Mouse (Mus musculus): ENCODE data around the gene Maml2.

The Maml2 gene

DNA sequence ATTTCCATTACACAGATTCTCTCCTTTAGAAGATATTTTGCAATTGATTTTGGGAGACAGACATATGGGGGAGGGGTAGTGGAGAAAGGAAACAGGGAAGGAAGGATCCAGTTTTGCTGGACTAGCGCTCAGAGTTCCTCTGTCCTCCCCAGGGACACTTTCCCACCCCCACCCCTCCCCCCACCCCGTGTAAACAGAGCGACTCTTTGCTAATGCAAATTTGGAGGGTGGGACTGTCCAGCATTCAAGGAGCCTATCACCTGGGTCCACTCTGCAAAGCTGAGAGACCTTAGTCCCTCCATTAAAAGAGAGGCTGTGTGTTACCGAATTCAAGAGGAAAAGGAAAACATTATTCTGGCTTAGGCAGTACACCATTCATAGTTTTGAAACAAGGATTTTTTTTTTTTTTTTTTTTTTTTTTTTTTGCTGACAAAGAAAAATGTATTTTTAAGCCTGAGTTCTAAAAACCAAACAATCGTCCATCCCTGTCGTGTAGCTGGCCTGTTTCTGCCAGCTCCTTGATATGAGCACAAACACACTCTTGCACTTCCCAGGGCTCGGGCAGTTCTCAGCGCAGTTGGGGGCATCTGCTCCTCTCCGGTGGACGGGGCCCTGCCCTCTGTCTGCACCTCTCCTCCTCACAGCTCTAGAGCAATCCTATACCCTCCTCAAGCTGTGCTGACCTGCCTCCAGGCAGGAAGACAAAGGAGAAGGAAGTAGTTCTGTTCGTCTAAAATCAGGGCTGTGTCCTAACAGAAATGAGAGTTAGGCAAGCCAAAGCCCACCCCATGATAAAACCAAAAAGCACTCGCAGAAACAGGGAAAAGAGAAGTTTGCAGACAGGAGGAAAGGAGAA, 364.2 kb downstream of the Maml2 start:
- intact Hi-C loops (cut with DNase I) = no loop called here

GRCm38 (mm10) chr9:13665487-13665969, 367.8 kb downstream of the Maml2 start:
- intact Hi-C loops (cut with DNase I) = no loop called here

- intact Hi-C loops (cut with DNase I) = no loop called here
These were observed 370.2 kb downstream of the Maml2 start for GRCm38 (mm10) chr9:13667955-13668354.

- intact Hi-C loops (cut with DNase I) = no loop called here
These were observed 371.0 kb downstream of the Maml2 start for GRCm38 (mm10) chr9:13668742-13669141.

- intact Hi-C loops (cut with DNase I) = no loop called here
These were observed 373.5 kb downstream of the Maml2 start for GRCm38 (mm10) chr9:13671125-13671769.

DNA sequence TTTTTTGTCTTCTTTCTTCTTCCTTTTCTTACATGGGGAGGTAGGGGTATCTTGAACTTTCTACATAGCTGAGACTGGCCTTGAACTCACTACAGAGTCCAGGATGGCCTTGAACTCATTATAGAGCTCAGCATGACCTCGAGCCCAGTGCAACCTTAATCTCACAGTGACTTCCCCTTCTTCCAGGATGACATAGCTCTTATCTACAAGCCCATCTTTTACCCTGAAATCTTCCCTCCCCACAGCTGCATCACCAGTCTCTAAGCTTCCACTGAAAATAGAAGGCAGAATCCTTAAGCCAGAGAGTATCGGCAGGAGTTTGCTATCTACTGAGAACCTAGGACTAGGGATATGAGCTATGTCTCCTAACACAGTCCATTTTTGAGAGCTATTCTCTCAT, 375.5 kb downstream of the Maml2 start:
- intact Hi-C loops (cut with DNase I) = no loop called here

DNA sequence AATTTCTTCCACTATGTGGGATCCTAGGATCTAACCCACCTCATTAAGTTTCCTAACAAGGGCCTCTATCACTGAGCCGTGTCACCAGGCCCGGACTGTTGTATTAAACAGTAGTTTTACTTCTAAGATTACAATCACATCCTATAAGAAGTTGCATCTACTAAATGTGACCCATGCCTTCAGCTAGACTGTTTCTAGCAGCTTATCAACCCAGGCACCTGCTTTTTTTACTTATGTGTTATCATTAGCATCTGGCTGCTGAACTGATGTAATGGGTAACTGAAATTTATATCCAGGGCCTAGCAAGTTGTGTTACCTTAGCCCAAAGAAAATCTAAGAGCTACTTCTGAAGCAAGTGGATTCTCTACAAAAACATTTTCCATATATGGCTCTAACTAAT, 380.3 kb downstream of the Maml2 start:
- intact Hi-C loops (cut with DNase I) = no loop called here

- intact Hi-C loops (cut with DNase I) = no loop called here
These were observed 381.9 kb downstream of the Maml2 start for GRCm38 (mm10) chr9:13679696-13680095.

GRCm38 (mm10) chr9:13681147-13681546, 383.4 kb downstream of the Maml2 start:
- intact Hi-C loops (cut with DNase I) = no loop called here

DNA sequence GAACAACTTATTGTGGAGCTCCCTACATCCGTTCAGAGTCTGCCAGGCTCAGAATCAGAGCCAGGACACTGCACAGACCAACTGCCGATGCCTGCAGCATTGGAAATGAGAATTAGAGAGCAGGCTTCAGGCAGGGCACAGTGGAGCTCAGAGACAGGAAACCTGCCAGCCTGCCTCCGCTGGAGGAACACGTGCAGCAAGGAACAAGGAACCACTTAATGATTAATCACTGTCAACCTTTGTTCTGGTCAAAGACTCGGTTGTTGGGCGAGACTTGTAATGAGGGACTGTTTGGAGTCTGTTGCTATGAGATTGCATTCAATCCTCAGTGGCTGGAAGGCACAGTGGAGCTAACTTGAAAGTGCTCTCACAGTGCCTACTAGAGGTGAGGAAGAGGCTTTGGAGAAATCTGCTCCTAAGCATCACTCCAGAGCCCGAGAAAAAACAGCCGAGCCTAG, 383.9 kb downstream of the Maml2 start:
- intact Hi-C loops (cut with DNase I) = no loop called here

DNA sequence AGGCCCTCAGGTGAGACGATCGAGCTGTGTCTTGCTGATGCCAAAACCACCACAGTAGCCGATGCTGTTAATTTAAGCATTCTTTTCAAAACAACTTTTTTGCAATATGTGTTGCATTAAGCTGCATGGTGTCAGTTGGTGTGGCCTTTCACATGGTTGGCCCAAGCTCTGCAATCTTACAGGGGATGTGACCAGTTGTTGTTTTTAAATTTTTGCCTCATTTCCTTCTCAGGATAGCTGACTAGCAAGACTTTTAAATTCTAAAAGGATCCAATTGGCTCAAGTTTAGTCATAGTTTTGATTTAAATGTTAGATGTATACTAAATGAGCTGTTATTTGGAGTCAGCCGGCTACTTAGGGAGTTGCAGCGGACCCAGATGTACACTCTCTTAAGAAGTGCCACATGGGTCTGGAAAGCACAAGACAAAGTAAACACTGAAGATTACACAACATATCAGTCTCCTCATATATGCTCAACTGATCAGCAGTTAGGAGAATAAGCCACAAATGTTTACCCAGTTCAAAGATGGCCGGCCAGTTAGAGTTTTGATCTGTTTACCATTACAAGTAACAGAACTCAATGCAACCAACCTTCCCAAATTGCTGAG, 386.7 kb downstream of the Maml2 start:
- intact Hi-C loops (cut with DNase I) = no loop called here

- intact Hi-C loops (cut with DNase I) = no loop called here
These were observed 389.4 kb downstream of the Maml2 start for GRCm38 (mm10) chr9:13686977-13687659.

DNA sequence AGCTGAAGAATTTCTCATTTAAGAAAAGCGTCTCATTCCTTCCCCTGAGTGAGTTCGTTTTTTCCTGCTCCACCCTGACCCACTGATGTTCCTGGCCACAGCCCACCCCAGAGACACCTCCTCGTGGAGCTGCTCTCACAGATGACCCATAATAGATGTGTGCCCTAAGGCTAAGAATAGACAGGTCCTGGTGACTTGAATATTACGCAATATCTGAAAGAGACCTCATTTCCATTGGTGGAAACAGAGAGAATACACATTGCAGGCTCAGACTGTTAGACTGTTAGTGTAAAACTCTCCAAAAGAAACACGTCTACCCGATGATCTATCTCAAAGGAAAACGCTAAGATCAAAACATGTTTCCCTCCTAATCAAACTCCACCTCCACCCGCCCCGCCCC, 391.2 kb downstream of the Maml2 start:
- intact Hi-C loops (cut with DNase I) = no loop called here

GRCm38 (mm10) chr9:13690321-13690720, 392.6 kb downstream of the Maml2 start:
- intact Hi-C loops (cut with DNase I) = no loop called here

DNA sequence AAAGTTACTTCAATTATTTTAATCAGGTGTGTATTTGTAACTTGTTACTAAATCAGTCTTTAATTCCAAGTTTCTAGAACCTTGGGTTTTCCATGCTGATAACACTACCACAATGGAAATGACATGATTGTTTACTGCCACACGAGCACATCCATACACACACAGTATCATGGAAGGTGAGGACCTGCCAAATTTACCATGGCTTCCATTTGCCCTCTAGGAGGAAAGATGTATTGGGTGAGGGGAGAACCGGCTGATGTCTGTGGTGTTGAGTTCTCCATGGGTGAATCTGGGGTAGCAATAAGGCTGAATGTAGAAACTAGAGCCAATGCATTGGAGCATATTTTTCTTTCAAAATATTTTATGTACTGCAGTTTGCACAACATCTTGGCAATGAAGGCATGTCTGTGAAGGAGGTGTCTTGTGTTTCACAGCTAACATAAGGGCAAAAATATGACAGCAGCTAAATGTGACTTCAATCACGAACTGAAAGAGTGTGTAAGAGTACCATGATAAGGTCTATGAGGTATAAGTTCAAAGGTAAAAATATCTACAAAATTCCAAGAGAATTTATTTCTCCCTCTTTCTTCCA, 396.0 kb downstream of the Maml2 start:
- intact Hi-C loops (cut with DNase I) = no loop called here

GRCm38 (mm10) chr9:13694293-13694692, 396.5 kb downstream of the Maml2 start:
- intact Hi-C loops (cut with DNase I) = no loop called here

- intact Hi-C loops (cut with DNase I) = no loop called here
These were observed 399.5 kb downstream of the Maml2 start for GRCm38 (mm10) chr9:13697041-13697811.

DNA sequence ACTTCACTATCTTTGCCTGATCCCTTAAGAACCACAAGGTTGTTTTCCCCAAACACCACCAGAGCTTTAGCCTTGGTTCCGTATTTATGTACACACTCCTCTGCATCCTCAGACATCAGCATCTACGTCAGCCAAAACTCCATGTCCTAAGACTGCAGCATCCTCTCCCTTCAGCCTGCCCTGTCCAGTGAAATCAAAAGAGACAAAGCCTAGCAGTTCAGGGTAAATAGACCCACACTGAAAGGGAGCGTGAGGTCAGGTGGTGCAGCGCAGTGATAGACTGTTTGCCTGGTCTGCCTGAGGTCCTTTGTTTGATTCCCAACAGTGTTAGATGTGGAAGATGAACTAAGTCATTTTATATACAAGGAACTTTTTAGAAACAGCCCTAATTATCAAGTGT, 400.1 kb downstream of the Maml2 start:
- intact Hi-C loops (cut with DNase I) = no loop called here

DNA sequence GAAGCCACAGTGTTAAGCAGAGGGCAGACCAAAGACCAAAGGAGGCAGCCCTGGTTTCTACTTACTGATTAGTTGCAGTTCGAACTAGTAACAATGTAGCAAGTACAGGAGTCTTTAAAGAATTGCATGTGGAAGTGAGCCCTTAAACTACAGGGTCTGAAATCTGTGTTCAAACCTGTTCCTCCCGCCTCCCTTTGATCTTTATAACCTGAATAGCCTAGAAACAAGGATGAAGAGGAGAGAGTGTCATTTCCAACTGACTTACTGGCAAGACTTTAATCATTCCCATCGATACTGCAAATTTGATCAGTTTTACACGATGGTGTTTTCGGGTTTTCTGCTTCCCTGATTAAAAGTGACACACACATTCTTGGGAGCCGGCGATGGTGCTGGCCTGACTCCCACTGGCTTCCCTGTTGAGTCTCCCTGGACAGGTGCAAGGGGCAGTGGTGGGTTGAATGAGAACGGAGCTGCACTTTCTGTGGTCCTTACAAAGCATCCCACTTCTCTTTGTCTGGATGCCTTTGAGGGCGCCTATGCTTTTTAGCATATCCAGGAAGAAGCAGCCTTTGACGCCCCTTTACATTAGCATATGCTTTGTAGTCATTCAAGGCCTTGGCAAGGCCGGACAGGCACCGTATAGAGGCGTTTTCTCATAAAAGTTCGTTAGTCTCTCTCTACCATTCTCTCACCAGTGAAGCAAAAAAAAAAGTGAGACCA, 401.5 kb downstream of the Maml2 start:
- intact Hi-C loops (cut with DNase I) = no loop called here

DNA sequence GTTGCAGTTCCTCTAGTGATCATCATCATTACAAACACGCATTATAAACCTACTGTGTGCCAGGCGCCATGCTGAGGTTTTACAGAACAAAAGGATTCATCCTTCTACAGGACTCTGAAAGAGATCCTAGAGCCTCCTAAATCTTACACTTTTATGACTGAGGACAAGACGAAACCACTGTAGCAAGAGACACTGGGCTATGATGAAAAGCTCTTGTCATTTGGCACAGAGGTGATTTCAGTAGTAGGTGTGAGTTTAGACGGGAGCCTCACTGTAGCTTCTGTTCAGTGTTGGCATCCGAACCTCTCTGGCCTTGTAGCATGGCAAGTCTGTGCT, 402.0 kb downstream of the Maml2 start:
- intact Hi-C loops (cut with DNase I) = no loop called here
